Mouse (Mus musculus): ENCODE results near the gene Cyp11a1. TPM values are rescaled to one million over a fixed set of nuclear protein-coding genes. Genes with fewer than 3 reads are reported as not detected.

The Cyp11a1 gene
- total RNA-seq, 2 experiments from 2014 or later = 5.2 to 5.7 TPM

DNA sequence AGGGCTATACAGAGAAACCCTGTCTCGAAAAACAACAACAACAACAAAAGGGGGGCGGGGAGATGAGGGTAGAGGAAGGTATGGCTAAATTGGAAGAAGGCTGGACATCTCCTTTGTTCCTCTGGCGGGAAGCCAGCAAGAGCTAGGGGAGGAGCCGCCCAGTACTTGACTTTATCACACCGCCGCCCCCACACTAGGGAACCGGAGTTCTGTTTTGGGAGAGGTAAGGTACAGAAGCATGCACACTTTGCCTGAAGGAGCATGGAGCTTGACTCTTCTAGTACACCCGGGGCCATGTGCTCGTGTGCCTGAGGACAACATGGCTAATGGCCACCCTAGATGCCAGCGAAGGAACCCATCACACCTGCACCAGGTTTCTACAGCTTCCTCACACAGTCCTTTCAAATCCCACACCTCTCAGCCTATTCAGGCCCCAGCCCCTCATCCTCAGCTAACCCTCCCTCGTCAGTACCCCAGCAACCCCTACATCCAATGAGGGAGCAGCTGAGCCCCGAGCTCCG is 8.6 kb upstream of the Cyp11a1 start:
- DNase-seq (ENCODE audit: low spot score in 2 of 2) = peak in 1 of 2 experiments; percentile 65
- intact Hi-C loops (cut with DNase I) = loop anchor here (1.0 to 10.0 kb wide), 4 partner anchors 62 to 343 kb away; partner anchors contain the start of gene Csk

GRCm38 (mm10) chr9:57998032-57998659 is 8.1 kb upstream of the Cyp11a1 start:
- intact Hi-C loops (cut with DNase I) = loop anchor here (1.0 to 10.0 kb wide), 4 partner anchors 63 to 343 kb away; partner anchors contain the start of gene Csk
- peak; percentile 76 to 81 for DNase-seq (ENCODE audit: low spot score in 2 of 2)

DNA sequence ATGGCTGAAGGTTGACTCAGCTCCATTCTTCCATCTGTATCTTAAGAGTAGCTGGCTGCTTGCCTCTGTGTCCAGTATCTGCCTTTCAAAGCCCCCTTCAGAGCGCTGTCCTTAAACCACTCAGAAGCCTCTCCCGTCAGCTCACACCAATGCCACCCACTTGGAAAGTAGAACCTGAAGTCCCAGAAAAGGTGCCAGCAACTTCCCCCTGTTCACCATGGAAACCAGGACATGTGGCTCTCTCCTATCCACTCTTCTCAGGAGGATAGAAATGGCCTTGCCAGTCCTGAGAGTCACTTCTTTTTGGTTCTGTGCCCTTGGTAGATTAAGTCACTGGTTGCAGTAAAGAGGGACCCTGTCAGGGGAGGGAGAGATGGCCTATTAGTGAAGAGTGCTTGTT is 7.5 kb upstream of the Cyp11a1 start:
- intact Hi-C loops (cut with DNase I) = loop anchor here (1.0 to 10.0 kb wide), 4 partner anchors 63 to 344 kb away; partner anchors contain the start of gene Csk
- DNase-seq (ENCODE audit: low spot score in 2 of 2) = peak in 1 of 2 experiments; percentile 87

- DNase-seq (ENCODE audit: low spot score in 2 of 2) = no peak
- intact Hi-C loops (cut with DNase I) = loop anchor here (2.0 to 10.0 kb wide), 3 partner anchors 137 to 345 kb away; partner anchors contain the start of gene Csk
These were observed 6.5 kb upstream of the Cyp11a1 start for GRCm38 (mm10) chr9:57999676-58000075.

GRCm38 (mm10) chr9:58003272-58003671 is 2.9 kb upstream of the Cyp11a1 start:
- no peak for DNase-seq (ENCODE audit: low spot score in 2 of 2)
- intact Hi-C loops (cut with DNase I) = no loop called here

DNA sequence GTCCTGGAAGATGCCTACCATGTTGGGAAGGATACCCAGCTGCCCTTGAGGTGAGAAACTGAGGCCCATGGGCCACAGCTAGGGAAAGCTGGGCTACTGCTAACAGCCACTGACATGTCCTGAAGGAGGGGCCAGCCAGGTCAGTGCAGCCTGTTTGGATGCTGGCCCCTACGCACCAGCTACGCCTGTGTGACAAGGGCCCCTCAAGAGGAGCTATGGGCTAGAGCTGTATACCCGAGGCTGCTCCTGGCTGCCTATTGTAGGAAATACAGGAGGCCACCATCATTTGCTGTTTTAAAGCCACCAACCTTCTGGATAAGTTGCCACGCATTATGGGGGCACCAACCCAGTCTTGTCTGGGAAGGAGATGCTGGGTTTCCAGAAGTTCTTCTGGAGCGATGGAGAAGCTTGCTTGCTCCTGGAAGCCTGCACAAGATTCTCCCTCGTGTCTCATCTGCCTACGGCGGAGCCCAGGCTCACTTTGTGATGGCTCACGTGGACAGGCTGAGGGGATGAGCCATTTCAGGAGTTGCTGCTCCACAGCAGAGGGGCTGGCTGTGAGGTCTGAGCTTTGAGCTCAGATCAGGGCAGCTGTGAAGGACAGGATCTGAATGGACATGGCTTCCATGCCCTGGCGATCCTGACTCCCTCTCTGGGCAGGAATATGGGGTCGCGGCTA is 2.3 kb downstream of the Cyp11a1 start:
- no peak for DNase-seq (ENCODE audit: low spot score in 2 of 2)

GRCm38 (mm10) chr9:58009015-58009362 is 2.8 kb downstream of the Cyp11a1 start:
- DNase-seq (ENCODE audit: low spot score in 2 of 2) = peak in 1 of 2 experiments; percentile 49
- intact Hi-C loops (cut with DNase I) = no loop called here

More for the DNA sequence above, 2.3 kb downstream of the Cyp11a1 start:
- intact Hi-C loops (cut with DNase I) = no loop called here

GRCm38 (mm10) chr9:58009588-58009987 is 3.4 kb downstream of the Cyp11a1 start:
- DNase-seq (ENCODE audit: low spot score in 2 of 2) = no peak
- intact Hi-C loops (cut with DNase I) = no loop called here

GRCm38 (mm10) chr9:58011027-58011426 is 4.8 kb downstream of the Cyp11a1 start:
- DNase-seq (ENCODE audit: low spot score in 2 of 2) = no peak
- intact Hi-C loops (cut with DNase I) = no loop called here

DNA sequence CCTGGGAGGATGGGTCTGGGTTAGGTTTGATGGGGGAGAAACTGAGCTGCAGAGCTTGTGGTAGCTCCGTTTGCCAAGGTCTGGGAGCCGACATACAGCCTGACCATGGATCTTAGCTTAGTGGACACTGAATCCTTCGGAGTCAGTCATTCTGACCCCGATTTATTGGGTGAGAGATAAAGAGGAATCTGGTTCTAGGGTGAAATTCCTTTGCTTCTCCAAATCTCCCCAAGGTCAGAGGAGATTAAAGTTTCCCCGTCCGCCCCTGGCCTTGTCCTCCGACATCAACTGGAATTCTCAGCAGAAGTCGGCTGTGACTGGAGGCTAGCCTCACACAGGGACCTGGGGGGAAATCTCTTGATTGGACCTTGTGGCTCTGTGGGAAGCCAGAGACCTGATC is 5.3 kb downstream of the Cyp11a1 start:
- DNase-seq (ENCODE audit: low spot score in 2 of 2) = no peak
- intact Hi-C loops (cut with DNase I) = no loop called here

DNA sequence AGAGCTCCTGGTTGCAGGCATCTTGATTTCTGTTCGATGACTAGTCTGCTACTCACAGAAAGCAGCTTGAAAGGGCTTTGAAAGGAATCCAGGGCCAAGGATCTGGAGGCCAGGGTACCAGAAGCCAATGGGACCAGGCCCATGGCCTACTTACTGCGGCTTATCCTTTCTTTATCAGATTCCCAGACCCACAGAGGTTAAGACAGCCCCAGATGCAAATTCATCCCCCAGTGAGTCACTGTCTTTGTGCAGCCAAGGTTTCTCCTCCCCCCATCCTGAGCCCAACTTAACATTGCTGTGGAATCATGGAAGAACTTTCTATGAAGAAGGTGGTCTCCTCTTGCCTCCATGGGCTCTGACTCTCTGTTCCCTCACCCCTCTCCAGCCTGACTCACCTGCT is 6.3 kb downstream of the Cyp11a1 start:
- intact Hi-C loops (cut with DNase I) = no loop called here
- DNase-seq (ENCODE audit: low spot score in 2 of 2) = no peak

DNA sequence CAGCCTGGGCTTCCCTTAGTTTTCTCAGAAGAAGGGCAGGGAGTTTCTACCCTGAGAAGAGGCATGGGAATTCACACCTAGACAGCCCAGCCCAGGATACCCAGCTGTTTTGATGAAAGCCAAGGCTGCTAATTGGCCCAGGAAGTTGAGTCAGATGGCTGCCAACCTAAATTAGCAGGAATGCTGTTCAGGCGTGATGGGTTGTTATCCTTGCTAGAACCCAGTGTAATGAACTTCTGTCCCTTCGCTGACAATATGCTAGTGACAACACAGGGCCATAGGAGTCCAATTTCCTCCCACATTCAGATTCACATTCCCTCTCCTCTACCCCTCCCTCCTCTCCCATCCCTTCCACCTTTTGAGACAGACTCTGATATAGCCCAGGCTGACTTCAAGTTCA is 6.7 kb downstream of the Cyp11a1 start:
- intact Hi-C loops (cut with DNase I) = no loop called here
- peak in 1 of 2 experiments; percentile 64 for DNase-seq (ENCODE audit: low spot score in 2 of 2)

DNA sequence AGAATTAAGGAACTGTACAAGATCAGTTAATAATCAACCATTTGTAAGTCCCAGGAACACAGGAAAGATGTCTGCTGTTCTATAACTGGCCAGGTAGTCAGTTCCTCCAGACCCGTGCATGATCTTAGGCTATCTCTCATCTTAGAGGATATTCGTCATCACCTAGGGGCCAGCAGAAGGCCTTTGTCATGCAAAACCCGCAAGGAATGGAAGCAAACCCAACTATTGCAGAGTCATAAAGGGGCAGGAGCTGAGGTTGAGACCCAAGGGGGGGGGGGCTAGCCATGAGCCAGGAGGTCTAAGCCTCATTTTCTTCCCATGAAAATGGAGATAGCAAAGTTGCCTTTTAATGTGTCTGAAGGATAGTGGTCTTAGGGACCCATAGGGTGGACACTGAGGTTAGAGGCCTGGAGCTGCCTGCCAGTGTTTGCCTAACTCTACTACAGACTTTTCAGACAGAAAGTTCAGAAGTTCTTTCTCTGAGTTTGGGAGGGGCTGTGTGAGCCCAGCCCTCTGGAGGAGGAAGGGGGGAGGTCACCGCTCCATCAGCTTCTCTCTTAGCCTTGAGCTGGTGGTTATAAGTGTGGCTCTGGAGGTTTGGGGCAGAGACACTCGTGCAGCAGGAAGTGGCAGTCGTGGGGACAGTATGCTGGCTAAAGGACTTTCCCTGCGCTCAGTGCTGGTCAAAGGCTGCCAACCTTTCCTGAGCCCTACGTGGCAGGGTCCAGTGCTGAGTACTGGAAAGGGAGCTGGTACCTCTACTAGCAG is 8.4 kb downstream of the Cyp11a1 start:
- DNase-seq (ENCODE audit: low spot score in 2 of 2) = no peak
- intact Hi-C loops (cut with DNase I) = no loop called here

GRCm38 (mm10) chr9:58015856-58016255 is 9.6 kb downstream of the Cyp11a1 start:
- no peak for DNase-seq (ENCODE audit: low spot score in 2 of 2)
- intact Hi-C loops (cut with DNase I) = no loop called here

GRCm38 (mm10) chr9:58016962-58017361 is 10.8 kb downstream of the Cyp11a1 start:
- intact Hi-C loops (cut with DNase I) = no loop called here

DNA sequence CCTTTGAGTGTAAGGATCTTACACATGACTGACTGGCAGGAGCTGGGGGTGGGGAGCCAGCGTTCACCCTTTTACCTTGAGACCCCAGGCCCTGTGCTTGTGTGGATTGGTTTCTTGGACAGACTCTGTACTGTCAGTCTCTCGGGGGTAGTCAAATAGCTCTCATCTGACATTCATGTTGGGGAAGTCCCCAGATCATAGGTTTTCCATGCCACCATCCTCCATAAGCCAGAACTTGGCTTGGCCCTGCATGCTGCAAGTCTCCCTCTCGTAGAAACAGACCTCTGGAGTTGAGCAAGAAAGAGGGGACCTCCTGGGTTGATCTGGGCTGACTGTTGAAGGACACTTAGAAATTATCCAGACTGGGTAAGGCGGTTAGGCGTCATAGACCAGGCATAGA is 12.2 kb downstream of the Cyp11a1 start:
- intact Hi-C loops (cut with DNase I) = no loop called here
- no peak for DNase-seq (ENCODE audit: low spot score in 2 of 2)

More at GRCm38 (mm10) chr9:58016962-58017361, 10.8 kb downstream of the Cyp11a1 start:
- no peak for DNase-seq (ENCODE audit: low spot score in 2 of 2)

- intact Hi-C loops (cut with DNase I) = no loop called here
- DNase-seq (ENCODE audit: low spot score in 2 of 2) = no peak
These were observed 19.8 kb downstream of the Cyp11a1 start for GRCm38 (mm10) chr9:58025995-58026394.

GRCm38 (mm10) chr9:58027426-58028180 is 21.4 kb downstream of the Cyp11a1 start:
- DNase-seq (ENCODE audit: low spot score in 2 of 2) = no peak
- intact Hi-C loops (cut with DNase I) = no loop called here

DNA sequence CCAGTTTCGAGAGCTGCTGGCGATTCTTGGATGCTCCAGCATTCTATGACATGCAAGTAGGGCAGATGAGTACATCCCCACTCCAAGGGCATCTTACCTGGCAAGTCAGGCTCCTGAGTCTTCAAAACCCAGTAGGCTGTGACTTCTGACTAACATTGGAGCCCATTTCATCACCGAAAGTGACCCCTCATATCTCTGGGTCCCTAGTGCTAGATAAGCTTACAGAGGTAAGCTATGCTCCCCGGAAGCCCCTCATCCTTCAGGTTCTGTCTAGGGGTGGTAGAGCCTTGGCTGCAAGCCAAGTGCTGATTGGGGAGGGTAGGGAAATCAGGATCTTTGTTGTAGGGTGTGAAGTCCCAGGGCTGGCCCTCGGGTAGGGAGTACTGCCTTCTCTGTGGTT is 22.6 kb downstream of the Cyp11a1 start:
- DNase-seq (ENCODE audit: low spot score in 2 of 2) = no peak

More for the DNA sequence above, 22.6 kb downstream of the Cyp11a1 start:
- intact Hi-C loops (cut with DNase I) = no loop called here
